9 mouse cellular contexts compared by ENCODE assay signal in the genomic region with DNA sequence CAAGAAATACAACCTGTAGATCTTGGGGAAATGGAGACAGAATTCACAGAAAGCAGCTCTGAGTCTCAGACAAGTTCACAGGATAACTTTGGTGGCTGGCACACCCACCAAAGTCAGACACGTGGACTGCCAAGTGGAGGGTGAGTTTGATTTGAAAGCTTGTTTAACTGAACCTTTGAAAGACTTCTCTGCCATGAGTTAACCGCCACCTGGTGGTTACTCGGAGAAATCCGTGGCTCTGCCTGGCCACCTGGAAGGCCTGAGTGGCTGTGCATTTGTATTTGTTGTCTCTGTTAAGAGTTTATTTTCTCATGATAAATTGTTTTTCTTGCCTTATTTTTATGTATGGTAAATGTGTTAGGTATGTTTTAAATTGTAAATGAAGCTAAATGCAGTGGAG. TPM values are rescaled to one million over a fixed set of nuclear protein-coding genes. Genes with fewer than 3 reads are reported as not detected.
DNase-seq lines count a peak whose midpoint lies in the region; TF ChIP-seq lines count a peak whose summit lies in the region.
"Had no signal": no experiment of that assay in that cellular context is flagged by ENCODE, and none has a peak within 500 bp of the region (broad histone marks: within the 10 kb centered on the region; RNA-seq: fewer than 3 reads in every experiment).

No protein-coding gene starts in this region.

- H3K27me3 ChIP-seq in cerebellum, adult 2 months (ENCODE audit: control insufficient read depth, insufficient read depth, low read length), result no peaks in the 10 kb centered on the region; the same call in 1 of the 2 replicates
- H3K27me3 ChIP-seq: hindbrain, embryonic 15.5 days had no signal

- DNase-seq in heart, adult 11 months, result peak; percentile 78
- no peak for DNase-seq in heart, adult 8-10 months (ENCODE audit: low spot score)
- DNase-seq in ovary, postnatal 36 days (ENCODE audit: low spot score), result peak; percentile 39
- DNase-seq in ovary, postnatal 10 days (ENCODE audit: low spot score), result no peak
- DNase-seq in cerebellum, adult 2 months, result peak; percentile 58 to 63
- DNase-seq in kidney, postnatal 4 days, result peak; percentile 64 to 70
- DNase-seq in right cerebral cortex, adult 18-20 months, result peak; percentile 30
- DNase-seq in urinary bladder, adult 2 months (ENCODE audit: low spot score), result no peak

- H3K27ac ChIP-seq in cerebellum, adult 2 months (ENCODE audit: insufficient read depth, low read length), result no peak overlapping the region
- H3K27ac ChIP-seq: hindbrain, embryonic 15.5 days had no signal

- no peak for TF ChIP-seq POLR2A in cerebellum, adult 2 months (IDR thresholded peaks at IDR 0.05; ENCODE audit: borderline replicate concordance, insufficient read depth, low read length)

- H3K4me1 ChIP-seq in cerebellum, adult 2 months (ENCODE audit: control insufficient read depth, insufficient read depth, low read length), result peaks cover 16% of the 10 kb centered on the region
- H3K4me1 ChIP-seq: hindbrain, embryonic 15.5 days had no signal

- H3K4me3 ChIP-seq in cerebellum, adult 2 months (replicated peaks; ENCODE audit: insufficient read depth, low read depth, low read length), result no peak overlapping the region
- H3K4me3 ChIP-seq: hindbrain, embryonic 15.5 days had no signal

- TF ChIP-seq CTCF in cerebellum, adult 2 months (IDR thresholded peaks at IDR 0.05; ENCODE audit: borderline replicate concordance, insufficient read depth, low read depth, low read length), result peak; percentile 72; the same call in 1 of the 2 replicates

- 20% methylated on average over 4 of the region's 4 CpGs for WGBS in cerebellum, adult 2 months

RNA-seq across cellular contexts. Expression of a gene that starts 10.4 kb away (rescaled TPM):
- total RNA-seq in heart, adult 8-10 months (2022), result not detected
- polyA plus RNA-seq in cerebellum, adult 2 months (2012; rRNA removed), result not detected in 2 replicates
- polyA plus RNA-seq in urinary bladder, adult 2 months (2012; rRNA removed), result not detected in 2 replicates

RNA-seq across cellular contexts. Expression of a gene that starts 15.9 kb away (rescaled TPM):
- total RNA-seq in heart, adult 8-10 months (2022), result 10 to 100 TPM; 14.3 to 31.5 (median 21.0) TPM
- polyA plus RNA-seq in cerebellum, adult 2 months (2012; rRNA removed), result 32.7 and 33.0 TPM in 2 replicates
- 47.4 and 48.6 TPM in 2 replicates for polyA plus RNA-seq in urinary bladder, adult 2 months (2012; rRNA removed)

Comparison
In these comparisons a context has a peak if more than half of its experiments do, and no peak if none do; other contexts are left out.
1. DNase-seq: peak in heart, adult 11 months (single experiment), ovary, postnatal 36 days (single experiment), cerebellum, adult 2 months (2 of 2), kidney, postnatal 4 days (2 of 2) and right cerebral cortex, adult 18-20 months (single experiment); none in heart, adult 8-10 months (single experiment), ovary, postnatal 10 days (single experiment) and urinary bladder, adult 2 months (single experiment).